Mouse (Mus musculus) lung, postnatal 10 days (tissue): ENCODE measurements around the gene Napsa.

ENCODE experiments used
- DNase-seq: peaks from one replicate; pipeline ENCODE4 v3.0.0; 2021

Gene Napsa

DNA sequence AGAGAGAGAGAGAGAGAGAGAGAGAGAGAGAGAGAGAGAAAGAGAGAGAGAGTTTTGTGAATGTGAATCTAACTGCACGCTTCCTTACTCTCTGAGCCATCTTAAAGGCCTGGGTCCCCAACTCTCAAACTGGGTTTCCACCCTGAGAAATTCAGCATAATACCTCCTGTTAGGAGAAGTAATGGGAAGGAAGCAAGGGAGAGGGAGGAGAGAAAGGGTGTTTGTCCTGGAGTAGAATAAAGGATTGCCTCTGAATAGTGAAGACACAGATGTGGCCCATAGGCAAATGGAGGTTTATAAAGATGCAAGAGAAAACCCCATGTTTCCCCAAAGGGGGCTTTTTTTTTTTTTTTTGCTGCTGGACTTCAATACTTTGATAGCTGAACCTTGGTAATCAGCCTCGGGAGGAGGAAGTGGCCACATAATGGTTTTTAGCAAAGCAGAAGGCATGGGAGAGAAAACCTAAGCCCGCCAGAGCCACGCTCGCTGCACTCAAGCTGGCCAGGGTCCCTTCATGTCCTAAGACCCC, 840 bp downstream of the Napsa start:
- DNase-seq = no peak

DNA sequence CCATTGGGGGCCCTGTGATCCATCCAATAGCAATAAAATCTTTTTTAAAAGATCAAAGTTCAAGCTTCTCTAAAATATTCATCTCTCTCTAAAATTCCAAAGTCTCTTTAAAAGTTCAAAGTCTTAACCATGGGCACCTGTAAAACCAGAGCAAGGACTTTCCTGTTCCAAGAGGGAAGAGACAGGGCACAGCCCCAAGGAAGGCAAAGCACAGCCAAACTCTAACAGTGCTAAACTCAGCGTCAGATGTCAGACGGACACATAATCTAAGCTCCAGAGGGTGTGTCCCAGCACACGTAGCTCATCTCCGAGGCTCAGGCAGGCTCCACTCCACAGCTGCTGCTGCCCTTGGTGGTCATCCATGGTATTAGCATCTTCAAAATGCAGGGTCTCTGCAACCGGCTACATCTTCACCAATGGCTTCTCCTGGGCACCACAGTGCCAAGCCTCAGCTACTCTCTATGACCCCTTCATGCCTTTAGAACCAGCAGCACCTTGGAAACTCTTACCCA, 4.2 kb downstream of the Napsa start:
- DNase-seq = no peak

DNA sequence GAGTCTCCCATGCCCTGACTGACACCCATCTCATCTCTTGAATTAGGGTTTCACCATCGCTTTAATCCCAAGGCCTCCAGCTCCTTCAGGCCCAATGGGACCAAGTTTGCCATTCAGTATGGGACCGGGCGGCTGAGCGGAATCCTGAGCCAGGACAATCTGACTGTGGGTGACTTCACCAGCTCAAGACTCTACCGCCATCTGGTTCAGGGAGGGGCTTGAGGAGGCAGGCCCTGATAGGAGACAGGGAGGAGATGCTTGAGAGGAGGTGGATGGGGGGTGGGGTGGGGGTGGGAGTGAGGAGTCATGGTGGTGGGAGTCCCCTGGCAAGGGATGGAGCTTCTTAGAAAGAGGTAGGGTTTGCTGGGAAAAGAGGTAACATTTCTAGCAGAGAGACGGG, 9.5 kb downstream of the Napsa start:
- no peak for DNase-seq

DNA sequence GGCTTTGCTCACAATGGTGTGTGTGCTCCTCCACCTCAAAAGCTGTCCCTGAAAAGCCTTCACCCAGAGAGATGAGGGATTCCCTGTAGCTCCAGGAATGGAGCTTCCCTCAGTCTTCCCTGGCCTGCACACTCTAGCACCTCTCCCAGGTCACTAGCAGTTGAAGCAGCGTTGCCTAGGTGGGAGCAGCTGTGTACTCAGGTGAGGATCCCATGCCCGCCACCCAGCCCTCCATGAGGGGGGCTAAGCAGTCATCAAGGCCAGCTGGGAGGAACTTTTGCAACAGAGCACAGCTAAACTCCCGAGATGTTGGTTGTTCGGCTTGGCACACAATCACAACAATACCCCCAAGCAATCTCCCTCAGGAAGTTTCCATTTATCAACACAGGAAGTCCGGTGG, 10.5 kb downstream of the Napsa start:
- peak; percentile 36 for DNase-seq

DNA sequence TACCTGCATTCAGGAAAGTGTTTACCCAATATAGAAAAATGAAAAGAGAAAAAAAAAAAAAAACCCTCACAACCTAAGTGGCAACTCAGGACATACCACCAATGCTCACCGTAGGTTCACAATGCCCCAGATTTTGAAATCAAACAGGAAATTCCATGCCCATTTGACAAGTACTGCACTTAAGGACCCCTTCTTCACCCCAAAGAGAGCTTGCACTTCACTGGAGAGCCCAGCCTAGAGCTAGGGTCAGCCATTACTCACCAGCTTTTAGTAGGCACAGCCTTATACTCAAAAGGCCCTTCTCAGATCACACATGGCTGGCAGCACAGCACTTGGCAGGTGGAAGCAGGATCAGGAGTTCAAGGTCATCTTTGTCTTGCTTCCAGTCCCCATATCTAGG, 11.0 kb downstream of the Napsa start:
- DNase-seq = peak; percentile 66

DNA sequence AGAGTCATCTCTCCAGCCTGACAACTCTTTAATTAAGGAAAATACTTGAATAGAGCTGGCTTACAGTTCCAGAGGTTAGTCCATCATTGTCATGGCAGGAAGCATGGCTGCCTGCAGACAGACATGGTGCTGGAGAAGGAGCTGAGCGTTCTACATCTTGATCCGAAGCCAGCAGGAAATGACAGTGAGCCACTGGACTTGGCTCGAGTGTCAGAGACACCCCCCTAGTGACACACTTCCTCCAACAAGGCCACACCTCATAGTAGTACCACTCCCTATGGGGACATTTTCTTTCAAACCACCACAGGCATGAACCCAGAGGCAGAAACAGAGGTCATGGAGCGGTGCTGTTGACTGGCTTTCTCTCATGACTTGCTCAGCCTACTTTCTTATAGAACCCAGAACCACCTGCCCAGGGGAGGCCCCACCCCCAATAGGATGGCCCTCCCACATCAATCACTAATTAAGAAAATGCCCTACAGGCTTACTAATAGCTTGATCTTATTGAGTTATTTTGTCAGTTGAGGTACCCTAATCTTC, 12.2 kb downstream of the Napsa start:
- no peak for DNase-seq

DNA sequence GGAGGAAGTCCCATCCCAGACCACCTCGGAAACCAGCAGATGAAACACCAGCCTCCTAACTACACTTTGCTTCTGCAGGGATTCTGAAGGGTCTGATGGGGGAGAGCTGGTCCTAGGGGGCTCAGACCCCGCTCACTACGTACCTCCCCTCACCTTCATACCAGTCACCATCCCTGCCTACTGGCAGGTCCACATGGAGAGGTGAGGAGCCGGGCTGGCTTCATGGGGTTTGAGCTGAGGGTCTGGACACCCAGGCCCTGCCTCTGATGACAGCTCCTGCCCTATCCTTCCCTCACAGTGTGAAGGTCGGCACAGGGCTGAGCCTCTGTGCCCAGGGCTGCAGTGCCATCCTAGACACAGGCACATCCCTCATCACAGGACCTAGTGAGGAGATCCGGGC, 12.7 kb downstream of the Napsa start:
- no peak for DNase-seq

DNA sequence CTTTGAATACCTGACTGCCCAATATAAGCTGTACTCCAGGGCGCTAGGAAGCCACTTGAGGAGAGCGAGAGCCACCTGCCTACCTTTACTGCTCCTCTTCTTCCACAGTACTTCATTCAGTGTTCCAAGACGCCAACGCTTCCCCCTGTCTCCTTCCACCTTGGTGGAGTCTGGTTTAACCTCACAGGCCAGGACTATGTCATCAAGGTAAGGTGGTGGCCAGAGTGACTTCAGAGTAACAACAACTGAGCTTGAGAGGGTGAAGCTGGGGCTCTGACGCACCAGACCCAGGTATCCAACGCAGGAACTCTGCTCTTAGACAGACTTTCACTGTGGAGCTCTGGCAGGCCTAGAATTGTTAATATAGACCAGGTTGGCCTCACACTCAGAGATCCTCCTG, 13.4 kb downstream of the Napsa start:
- no peak for DNase-seq

DNA sequence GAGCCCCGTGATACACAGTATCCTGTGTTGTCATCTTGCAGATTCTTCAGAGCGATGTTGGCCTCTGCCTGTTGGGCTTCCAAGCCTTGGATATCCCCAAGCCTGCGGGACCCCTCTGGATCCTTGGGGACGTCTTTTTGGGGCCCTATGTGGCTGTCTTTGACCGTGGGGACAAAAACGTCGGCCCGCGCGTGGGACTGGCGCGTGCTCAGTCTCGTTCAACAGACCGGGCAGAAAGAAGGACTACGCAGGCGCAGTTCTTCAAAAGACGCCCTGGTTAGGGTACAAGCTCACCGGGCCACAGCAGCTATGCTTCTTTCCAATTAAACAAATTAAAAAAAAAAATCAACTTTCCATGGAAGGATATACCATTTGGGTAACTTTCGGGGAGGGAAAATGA, 14.3 kb downstream of the Napsa start:
- no peak for DNase-seq

DNA sequence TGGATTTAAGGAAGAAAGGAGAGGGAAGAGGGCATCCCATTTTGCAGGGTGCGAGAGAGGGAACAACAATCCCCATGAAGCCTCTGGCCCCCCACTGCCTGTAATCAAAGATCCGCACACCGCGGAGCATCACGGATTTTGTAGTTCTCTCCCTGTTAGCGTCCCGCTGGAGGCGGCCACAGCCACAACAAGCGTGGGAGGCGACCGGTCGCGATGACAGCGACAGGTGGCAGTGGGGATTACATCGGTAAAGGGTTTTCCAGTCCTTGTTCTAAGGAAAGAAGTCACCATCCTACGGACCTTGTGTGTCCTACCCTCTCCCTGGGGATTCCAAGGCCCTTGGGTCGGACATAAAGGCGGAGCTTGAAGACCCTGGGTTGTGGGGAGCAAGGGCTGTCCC, 14.8 kb downstream of the Napsa start:
- DNase-seq = peak; percentile 60

DNA sequence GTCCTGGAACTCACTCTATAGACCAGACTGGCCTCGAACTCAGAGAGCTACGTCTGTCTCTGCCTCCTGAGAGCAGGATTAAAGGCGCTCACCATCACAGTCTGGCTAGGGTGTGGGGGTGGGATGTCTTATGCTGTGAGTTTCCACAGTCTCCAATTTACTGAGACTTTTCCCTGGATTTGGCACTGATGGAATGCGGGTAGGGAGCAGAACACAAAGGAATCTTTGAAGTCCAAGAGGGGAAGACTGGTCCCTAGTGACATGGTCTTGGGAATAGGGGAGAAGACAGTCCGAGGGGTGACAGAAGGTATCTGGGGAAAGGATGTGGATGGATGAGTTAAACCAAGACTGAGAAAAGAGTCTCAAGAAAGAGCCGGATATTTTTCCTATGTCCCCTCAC, 15.5 kb downstream of the Napsa start:
- DNase-seq = no peak

DNA sequence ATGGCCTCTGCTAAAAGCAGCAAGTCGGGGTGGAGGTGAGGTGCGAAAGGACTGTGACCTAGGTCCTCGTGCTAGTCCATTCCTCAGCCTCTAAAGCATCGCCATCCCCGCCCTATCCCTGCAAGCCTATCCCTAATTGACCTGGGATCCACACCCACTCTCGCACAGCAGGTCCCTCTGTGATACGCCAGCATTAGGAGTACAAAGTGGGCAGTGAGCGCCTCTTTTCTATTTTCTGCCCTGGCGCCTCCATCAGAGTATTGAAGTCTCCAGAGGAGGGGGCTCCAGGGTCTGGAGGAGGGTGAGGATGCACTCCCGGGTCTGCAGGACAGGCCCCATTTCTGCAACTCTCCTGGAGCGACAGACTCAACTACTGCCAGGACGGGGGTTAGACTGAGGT, 16.2 kb downstream of the Napsa start:
- no peak for DNase-seq

DNA sequence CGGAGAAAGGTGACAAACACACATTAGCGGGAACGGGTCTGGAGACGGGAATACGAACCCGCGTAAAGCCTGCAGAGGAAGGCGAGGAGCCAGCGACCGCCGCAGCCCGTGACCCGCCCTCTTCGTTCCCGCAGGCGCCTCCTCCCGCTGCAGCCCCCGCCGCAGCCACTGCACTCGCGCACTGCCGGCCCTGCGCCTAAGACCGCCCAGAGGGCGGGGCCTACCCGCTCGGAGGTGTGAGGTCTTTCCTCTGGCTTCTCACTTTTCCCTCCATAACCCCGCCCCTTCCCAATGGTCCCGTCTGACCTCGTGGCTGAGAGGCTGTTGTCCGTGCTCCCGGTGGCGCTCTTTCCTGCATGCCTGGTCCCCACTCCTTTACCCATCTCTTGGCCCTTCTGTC, 17.0 kb downstream of the Napsa start:
- DNase-seq = peak; percentile 90

DNA sequence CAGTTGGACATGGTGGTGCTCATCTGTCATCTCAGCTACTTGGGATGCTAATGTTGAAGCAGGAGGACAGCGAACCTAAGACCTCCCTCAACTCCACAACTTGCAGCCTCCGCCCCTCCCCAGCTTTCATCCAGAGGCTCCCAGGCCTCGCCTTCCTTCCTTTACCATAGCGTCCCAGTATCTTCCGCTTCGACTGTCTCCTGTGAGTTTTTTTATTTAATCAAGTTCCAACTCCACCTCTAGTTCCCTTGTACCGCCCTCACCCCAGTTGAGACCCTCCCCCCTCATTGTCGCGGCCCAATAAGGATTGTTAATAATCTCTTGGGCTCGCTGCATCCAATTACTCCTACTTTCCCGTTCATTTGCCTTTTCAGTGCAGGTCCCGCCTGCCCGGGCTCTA, 17.8 kb downstream of the Napsa start:
- DNase-seq = no peak

DNA sequence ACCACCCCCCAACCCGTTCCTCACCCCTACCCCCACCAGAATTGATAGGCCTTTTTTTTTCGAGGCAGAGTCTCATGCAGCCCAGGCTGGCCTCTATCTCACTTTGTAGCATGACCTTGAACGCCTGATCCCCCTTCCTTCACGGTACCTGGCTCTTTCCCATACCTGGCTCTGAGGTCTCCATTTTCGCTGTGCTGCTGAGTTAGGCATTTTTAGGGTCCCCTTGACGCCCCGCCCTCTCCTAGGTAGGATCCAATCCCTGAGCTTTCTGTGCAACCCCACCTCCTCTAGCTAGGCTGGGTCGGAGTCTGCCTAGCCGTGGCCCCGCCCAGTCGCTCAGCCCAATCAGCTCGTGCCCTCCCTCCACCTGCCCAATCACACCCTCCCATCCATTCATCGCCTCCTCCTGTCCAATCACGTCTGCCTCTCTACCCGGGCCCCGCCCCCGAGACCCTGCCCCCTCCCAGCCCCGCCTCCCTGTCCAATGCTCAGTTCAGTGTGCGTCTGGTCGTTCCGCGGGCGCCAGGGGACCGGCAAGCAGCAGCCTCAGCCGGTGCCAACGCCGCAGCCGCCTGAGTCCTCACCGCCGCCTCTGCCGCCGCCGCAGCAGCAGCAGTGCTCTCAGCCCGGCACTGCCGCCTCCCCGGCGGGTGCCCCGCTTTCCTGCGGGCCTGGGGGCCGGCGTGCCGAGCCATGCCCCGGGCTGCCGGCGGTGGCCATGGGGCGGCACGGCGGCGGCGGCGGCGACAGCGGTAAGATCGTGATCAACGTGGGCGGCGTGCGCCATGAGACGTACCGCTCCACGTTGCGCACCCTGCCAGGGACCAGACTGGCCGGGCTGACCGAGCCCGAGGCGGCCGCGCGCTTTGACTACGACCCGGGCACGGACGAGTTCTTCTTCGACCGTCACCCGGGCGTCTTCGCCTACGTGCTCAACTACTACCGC, 18.5 kb downstream of the Napsa start, which contains the start of gene Kcnc3:
Gene Kcnc3, plus strand, starts transcription at position 263 of the 946 bp plus-strand sequence.
- peak; percentile 93 for DNase-seq

DNA sequence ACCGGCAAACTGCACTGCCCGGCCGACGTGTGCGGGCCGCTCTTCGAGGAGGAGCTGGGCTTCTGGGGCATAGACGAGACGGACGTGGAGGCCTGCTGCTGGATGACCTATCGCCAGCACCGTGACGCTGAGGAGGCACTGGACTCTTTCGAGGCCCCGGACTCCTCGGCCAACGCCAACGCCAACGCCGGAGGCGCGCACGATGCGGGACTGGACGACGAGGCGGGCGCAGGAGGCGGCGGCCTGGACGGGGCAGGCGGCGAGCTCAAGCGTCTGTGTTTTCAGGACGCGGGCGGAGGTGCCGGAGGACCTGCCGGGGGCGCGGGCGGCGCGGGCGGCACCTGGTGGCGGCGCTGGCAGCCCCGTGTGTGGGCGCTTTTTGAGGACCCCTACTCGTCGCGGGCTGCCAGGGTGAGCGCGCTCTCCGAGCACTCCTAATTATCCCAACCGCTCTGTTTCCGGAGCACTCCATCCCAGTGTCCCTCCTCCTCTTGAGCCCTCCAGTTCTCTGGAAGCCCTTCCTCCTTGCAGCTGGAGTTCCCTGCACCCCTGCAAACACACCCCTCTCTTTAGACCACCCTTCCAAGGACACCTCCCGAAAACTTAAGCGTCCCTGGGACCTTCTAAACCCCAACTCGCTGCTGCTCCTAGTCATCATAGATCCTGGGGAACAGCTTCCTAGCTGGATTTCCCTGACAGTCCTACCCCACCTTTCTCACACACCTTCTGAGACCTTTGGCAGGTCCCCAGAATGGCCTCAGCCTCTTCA, 19.4 kb downstream of the Napsa start:
- DNase-seq = no peak

DNA sequence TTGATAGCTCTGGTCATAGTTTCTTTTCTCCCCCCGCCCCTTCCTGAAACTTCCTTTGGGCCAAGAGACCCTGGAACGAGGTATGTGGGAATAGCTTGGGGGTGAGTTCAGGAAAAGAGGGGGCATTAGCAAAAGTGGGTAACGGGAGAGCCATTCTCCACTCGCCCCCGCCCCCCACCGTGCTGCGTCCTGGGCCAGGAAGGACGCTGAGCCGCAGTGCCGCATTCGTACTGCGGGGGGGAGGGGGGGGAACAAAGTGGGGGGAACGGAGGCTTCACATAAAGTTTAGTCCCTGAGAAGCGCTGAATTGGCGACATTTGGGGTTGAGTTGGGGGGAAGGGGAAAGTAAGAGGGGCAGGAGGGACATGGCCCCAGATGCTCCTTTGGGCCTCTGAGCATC, 20.9 kb downstream of the Napsa start:
- DNase-seq = no peak

DNA sequence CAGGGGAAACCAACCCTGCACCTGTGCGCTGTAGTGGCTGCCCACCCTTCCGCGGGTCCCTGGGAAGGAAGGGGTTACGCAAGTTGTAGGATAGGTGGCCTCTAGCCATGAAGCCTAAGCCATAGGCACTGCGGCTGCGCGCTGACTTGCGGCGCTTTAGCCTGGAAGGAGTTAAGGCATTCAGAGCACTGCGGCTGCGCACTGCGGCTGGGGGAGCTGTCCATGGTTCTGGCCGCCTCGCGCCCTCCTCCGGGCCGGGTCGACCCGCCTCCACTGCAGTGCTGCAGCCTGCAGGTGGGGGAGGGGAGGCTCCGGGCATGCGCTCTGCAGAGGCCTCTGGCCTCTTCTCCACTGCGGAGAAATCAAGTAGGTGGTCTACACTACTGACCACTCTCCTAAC, 21.6 kb downstream of the Napsa start:
- DNase-seq = peak; percentile 90

DNA sequence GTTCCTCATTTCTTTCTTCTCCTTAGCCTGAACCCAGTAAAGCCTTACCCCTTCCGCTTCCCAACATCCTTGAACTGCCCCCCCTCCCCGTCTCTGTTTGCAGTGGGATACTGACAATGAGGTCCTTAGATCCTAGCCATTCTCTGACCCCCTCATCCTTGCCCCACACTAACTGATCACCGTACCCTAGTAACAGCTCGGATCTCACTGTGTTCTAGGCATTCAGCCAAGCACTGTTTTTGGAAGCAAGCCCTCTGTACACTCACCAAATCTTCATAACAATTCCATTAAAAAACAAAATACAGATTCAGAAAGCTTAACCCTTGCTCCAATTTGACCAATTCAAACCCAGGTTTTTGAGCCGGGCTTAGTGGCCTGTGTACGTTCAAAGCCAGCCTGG, 22.1 kb downstream of the Napsa start:
- peak; percentile 39 for DNase-seq

DNA sequence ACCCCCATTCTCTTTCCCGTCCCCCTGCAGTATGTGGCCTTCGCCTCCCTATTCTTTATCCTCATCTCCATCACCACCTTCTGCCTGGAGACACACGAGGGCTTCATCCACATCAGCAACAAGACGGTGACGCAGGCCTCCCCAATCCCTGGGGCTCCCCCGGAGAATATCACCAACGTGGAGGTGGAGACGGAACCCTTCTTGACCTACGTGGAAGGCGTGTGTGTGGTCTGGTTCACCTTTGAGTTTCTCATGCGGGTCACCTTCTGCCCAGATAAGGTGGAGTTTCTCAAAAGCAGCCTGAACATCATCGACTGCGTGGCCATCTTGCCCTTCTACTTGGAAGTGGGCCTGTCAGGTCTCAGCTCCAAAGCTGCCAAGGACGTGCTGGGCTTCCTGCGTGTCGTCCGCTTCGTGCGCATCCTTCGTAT, 23.0 kb downstream of the Napsa start:
- no peak for DNase-seq

DNA sequence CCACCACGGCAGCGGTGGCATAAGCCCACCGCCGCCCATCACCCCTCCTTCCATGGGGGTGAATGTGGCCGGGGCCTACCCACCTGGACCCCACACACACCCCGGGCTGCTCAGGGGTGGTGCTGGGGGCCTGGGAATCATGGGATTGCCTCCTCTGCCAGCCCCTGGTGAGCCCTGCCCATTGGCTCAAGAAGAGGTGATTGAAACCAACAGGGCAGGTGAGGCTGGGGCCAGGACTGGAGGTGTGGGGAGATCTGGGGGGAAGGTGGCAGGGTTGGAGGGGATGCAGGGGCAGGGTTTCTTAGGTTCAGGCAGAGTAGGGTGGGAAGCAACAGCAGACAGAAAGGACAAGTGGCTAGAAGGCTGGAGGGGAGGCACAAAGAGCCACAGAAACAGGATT, 23.9 kb downstream of the Napsa start:
- DNase-seq = no peak

DNA sequence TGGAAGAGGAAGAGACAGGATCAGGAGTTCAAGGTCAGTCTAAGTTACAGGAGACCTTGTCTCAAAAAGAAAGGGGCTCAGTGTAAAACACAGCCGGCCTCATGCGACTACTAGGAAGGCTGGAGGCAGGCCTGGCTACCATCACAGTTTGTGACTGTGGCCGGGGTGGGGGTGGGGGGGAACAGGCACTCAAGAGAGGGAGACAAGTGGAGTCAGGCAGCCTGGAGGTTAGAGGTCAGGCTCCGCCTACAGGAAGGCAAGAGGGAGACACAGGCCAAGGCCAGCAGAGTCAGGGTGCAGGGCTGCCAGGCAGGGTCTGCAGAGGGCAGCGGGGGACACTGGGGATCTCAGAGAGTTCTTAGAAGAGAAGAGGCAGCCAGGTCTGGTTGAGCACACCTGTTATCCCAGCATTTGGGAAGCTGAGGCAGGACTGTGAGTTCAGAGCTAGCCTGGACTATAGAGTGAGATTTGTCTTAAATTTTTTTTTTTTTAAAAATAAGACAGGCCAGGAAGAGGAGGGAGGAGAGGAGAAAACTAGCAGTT, 24.9 kb downstream of the Napsa start:
- DNase-seq = no peak

DNA sequence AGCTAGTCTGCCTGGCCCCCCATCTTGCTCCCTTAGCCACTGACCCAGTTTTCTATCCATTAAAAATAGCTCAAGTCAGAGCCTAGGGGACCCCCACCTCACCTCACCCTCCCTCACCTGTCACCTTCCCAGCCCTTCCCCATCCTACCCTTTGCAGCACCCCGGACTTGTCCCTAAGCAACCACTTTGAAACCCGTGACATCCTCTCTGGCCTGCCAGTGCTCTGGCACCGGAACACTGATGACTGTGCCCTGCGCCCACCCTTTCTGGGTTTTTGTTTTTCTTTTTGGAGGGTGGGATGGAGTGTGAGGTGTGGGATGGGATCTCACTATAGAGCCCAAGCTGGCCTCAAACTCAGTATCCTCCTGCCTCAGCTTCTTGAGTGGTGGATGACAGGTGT, 25.5 kb downstream of the Napsa start:
- no peak for DNase-seq
